Mouse (Mus musculus): ENCODE results near the gene Adar.
A peak's percentile ranks its signal among the peaks of the same experiment; 100 is the strongest.

The Adar gene

DNA sequence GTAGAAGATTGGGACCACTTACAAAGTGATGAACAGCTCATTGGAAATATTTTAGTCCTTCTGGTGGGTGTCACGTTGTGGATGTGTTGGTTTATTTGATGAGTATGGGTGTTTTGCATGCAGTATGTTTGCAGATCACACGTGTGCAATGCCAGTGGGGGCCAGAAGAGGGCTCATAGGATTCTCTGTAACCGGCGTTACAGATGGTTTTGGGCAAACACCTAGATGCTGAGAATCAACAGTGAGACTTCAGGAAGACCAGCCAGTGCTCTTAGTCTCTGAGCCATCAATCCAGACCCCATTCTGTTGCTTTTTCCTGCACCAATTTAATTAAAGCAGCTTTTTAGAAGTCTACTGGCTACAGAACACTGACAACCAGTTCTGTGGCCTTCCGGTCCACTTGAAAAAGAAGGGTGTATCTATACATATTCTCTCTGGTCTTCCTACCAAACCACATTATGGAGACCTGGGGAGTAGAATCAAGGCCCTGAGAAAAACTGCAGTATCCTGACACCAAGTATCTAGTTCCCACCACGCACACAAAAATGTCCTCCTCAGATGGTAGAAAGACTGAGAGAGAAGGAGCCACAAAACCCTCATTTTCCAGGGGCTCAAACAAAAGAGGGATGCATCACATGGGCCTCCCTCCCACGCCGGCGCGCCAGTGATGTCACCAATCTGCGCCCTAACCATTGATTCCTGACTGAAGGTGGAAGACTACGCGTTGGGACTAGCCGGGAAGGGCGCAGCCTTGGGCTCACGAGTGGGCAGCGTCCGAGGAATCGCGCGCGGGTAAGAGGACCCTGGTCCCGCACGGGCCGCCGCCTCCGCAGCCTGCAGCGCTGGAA lies at the start of gene Adar:
Gene Adar, plus strand, starts transcription at position 664 of the 848 bp plus-strand sequence.
- peak; percentile 71 for DNase-seq (ENCODE audit: low spot score)

DNA sequence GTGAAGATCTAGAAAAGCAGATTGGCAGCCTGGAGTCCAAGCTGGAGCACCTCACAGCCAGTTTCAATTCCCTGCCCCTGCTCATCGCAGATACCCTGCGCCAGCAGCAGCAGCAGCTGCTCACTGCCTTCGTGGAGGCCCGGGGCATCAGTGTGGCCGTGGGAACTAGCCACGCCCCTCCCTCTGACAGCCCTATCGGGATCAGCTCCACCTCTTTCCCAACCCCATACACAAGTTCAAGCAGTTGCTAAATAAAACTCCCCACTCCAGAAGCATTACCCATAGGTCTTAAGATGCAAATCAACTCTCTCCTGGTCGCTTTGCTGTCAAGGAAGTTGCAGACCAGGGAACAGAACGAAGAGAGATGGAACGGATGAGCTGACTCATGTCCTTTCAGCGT lies 47.7 kb upstream of the Adar start:
- DNase-seq (ENCODE audit: low spot score), result no peak

DNA sequence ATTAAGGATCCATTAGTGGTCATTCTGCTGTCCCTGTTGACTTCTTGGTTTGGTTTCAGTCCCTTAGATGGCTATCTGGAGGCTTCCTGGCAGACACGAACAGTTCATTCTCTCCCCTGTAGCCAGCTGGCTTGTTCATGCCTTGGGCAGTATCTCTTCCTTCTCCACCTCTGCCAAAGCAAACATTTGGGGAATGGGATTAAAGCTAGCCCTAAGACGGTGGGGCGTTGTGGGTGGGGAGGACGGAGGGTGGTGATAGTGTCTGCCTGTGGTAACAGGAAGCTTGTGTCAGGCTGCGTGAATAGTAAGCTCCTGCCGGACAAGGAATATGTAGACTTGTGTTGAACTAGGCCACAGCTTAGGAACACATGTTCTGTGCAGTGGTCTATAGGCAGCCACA lies 43.5 kb upstream of the Adar start:
- DNase-seq (ENCODE audit: low spot score), result no peak

DNA sequence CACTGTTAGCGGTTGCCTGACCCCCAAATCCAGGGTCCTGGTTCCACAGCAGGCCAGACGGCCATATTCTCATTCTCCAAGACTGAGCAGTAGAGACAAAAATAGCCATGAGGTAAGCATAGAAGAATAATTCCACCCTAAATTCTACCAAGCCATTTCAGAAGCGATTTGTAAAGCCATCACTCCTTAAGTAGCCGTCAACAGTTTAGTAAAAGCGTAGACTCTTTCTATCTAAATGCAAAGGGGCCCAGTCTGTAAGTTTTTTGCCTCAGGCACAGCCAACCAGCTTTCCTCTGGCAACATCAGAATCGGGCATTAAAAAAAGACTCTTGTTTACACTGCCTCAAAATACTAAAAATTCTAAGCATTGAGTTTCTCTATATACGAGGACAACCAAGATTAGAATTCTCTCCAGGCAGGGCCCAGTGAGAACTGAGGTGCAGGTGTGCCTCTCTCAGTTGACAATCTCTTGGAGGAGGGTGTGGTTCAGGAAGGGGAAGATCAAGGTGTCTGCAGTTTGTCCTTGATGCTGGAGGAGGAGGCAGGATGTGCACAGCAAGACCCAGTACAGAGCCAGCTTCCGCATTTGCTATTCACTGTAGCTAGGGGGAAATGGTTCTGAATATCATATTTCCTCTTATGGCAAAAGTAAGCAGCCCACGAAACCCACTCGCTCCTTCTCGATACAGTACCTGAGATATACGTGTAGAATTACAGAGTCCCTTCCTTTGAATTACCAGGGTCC lies 42.1 kb upstream of the Adar start:
- no peak for DNase-seq (ENCODE audit: low spot score)

DNA sequence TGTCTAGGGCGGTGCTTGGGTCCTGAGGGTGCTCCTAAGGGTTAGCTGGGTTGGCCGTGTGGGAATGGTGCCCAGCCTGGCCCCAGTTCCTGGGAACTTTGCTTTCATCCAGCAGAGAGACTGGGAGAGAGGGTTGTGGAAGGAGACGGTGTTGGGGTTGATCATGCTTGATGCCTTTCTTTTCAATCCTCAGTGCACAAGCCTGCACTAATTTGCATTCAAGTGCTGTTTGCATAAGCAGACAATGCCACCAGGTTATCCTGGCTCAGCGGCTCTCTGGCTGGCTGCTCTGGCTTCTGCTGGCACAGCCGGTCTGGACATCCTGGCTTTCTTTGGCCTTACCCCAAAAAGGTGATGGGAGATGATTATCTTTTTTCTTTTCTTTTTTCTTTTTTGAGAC lies 37.2 kb upstream of the Adar start:
- DNase-seq (ENCODE audit: low spot score), result no peak

DNA sequence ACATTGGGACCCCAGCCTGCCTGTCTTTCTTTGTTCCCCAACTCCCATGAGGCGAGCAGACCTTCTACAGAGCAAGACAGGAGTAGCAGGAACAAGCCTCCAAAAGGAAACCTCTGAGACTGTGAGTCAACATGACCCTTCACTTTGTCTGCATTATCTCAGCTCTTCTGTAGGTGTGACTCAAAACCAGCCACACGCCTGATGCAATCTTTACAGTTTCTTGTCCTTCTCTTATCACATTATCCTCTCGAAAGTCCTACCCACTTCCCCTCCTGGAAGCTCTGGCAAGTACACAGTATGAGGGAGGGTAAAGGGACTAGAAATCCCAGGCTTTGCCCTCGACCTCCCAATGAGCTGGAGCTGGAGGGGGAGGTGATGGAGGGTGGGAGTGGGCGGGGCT lies 28.8 kb upstream of the Adar start:
- no peak for DNase-seq (ENCODE audit: low spot score)

GRCm38 (mm10) chr3:89688694-89689581 lies 25.9 kb upstream of the Adar start:
- peak; percentile 87 for DNase-seq (ENCODE audit: low spot score)

- DNase-seq (ENCODE audit: low spot score), result no peak
Measured at GRCm38 (mm10) chr3:89691776-89692175, 23.0 kb upstream of the Adar start.

DNA sequence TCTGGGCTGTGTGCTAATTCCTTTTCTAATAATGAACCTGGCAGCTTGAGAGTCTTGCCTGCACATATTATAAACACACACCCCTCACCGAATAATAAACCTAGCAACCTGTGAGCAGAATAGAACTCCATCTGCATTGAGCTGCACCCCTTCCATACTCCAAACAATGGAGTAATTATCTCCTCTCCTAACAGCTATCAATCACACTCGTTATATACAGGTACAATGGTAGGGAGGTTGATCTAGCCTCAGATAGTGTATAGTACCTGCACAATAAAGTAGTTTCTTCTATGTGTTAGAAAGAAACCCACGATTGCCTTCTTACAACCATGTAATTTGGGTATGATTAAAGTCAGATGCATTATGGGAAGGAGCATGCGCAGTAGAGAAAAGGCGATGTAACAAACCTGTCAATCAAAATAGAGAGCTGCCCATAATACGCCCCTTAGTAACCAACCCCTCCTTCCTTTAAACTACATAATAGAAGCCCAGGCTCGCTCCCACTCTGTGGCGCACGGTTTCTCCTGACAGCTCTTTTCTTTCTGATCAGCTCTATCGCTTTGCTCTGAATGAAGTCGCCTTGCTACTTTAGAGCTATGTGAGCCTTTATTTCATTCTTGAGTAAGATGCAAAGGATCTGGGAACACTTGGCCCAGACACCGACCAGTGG lies 18.5 kb upstream of the Adar start:
- no peak for DNase-seq (ENCODE audit: low spot score)

- DNase-seq (ENCODE audit: low spot score), result no peak
Measured at GRCm38 (mm10) chr3:89698958-89699357, 15.9 kb upstream of the Adar start.

DNA sequence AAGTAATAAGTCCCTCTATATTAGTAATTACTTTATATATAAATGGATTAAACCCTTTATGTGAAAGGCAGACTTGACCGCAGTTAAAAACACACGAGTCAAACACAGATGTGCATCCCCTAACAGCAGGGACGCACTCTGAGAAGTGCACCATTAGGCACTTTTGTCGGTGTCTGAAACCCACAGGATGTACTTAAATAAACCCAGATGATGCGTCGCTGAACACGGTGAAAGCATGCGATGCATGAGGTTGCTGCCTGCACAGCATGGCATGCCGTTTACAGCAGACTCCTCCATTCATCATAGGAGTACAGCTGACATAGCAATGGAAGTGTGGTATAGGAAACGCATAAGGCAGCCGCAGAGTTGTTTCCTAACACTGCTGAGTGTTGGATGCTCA lies 14.4 kb upstream of the Adar start:
- DNase-seq (ENCODE audit: low spot score), result no peak

- no peak for DNase-seq (ENCODE audit: low spot score)
Measured at GRCm38 (mm10) chr3:89703596-89703995, 11.2 kb upstream of the Adar start.

DNA sequence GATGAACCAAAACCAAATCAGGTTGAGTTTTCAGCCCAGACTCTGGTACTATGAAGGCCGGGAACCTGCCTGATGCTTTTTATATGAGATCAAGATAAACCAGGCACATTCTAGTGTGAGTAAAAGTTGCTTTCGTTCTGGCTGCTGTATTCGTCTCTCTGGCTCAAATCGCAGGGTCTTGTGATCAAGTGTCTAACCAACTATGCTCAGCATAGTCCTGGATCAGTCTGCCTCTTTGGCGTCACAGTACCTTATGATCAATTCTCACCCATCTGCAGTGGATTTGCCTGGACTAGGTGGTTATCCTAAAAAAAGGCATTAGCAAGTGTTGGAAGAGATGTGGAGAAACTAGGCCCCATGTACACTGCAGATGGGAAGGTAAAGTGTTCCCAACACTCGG lies 10.8 kb upstream of the Adar start:
- DNase-seq (ENCODE audit: low spot score), result no peak

DNA sequence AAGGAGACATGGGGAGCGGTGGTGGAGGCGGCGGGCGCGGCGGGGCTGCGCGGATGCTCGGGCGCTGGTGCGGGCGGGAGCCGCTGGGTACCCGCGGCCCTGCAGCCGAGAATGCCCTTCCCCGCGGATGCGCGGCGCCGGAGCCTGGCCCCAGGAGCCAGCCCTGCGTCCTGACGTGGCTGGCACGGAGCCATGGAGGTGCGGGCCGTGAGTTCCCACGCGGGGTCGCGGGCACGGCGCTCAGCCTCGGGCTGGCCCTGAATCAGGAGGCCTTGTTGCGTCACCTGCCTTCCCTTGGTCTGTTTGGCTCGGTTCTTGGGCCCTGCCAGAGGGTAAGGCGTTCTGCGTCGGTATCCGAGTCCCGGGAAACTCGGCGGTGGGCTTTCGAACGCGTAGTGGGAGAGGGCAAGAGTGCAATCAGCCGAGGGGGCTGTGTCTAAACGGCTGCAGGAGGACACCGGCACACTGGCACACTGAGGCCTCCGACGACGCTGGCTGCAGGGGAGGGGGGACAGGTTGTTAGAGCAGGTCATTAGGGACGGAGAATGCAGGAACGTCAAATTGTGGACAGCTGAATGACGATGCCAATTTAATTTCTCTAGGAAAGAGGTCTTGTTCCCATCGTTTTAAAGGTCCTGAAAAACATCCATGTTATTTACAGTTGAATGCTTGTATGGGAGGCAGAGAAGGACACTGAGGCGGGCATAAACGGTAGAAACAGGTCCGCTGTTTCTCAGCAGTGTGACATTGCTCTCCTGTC lies 565 bp downstream of the Adar start:
- peak; percentile 33 for DNase-seq (ENCODE audit: low spot score)

- no peak for DNase-seq (ENCODE audit: low spot score)
Measured at GRCm38 (mm10) chr3:89715967-89716256, 1.1 kb downstream of the Adar start.

DNA sequence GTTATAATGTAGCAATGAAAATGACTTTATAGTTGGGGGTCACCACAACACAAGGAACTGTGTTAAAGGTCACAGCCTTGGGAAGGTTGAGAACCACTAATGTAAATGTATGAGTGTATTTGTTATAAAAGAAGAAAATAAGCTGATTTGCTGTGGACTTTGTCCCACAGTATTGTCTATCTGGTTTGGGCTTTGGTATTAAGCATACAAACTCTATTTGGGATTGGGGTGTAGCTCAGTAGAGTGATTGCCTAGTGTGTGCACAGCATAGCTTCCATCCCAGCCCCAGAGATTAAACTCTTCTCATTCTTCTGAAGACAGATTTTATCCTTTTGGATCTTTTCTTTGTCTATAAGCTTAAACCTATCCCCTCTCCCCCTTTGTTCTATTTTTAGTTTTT lies 7.2 kb downstream of the Adar start:
- no peak for DNase-seq (ENCODE audit: low spot score)

DNA sequence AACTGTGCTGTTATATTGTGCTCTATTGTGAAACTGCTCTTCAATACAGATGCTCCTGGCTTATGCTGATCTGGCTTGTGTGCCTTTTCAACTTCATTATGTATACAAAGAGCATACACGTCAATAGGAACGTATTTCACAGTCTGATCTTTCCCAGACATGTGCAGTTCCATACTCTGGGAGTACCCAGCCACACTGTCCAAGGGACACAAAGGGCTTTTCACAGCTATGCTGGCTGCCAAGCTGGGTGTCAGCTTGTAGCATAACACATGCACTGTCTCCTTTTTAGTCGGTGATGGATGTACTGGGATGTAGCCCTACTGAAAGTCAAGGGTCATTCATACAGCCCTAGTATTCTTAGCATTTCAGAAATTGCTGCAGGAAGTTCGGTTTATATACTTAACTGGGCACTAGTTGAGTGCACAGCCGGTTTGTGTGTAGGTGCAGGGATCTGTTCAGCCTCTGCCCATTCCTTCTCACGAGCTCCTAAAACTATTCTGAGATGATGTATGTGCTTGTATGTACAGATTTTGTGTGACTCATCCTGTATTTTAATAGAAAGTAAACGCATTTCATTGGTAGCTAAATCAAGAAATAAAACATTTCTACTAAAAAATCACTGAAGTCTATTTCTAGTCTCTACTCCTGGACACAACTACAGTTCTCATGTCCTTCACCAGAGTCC lies 8.7 kb downstream of the Adar start:
- no peak for DNase-seq (ENCODE audit: low spot score)

GRCm38 (mm10) chr3:89727028-89727427 lies 12.2 kb downstream of the Adar start:
- DNase-seq (ENCODE audit: low spot score), result peak; percentile 17

GRCm38 (mm10) chr3:89728848-89729247 lies 14.0 kb downstream of the Adar start:
- no peak for DNase-seq (ENCODE audit: low spot score)
